Mouse (Mus musculus) brain, adult 2 months (tissue): Measurements from ENCODE around the gene Sp7.

Experiments used
- DNase-seq: peaks from one replicate; pipeline ENCODE4 v3.0.0; 2011; ENCODE audit warnings: low read depth, low spot score

The Sp7 gene

GRCm38 (mm10) chr15:102346444-102346843 is 20.5 kb downstream of the Sp7 start:
- no peak for DNase-seq

GRCm38 (mm10) chr15:102344490-102344889 is 22.5 kb downstream of the Sp7 start:
- DNase-seq, result no peak

GRCm38 (mm10) chr15:102341580-102341979 is 25.4 kb downstream of the Sp7 start:
- DNase-seq, result peak; percentile 67

- DNase-seq, result no peak
Measured at GRCm38 (mm10) chr15:102339612-102340011, 27.4 kb downstream of the Sp7 start.

- DNase-seq, result no peak
Measured at GRCm38 (mm10) chr15:102336946-102337345, 30.0 kb downstream of the Sp7 start.

- peak; percentile 27 for DNase-seq
Measured at GRCm38 (mm10) chr15:102335925-102336324, 31.1 kb downstream of the Sp7 start.

GRCm38 (mm10) chr15:102335254-102335653 is 31.7 kb downstream of the Sp7 start:
- DNase-seq, result no peak

GRCm38 (mm10) chr15:102331610-102332015 is 35.4 kb downstream of the Sp7 start, which contains the start of gene Myg1:
TSS of gene Myg1 (plus strand) at chr15:102331709.
- peak; percentile 94 for DNase-seq

GRCm38 (mm10) chr15:102326892-102327291 is 40.1 kb downstream of the Sp7 start:
- no peak for DNase-seq

- peak; percentile 96 for DNase-seq
Measured at GRCm38 (mm10) chr15:102326022-102326576, 40.9 kb downstream of the Sp7 start, which contains the start of gene Pfdn5. TSS of gene Pfdn5 (plus strand) at chr15:102326116.

GRCm38 (mm10) chr15:102324654-102325473 is 42.1 kb downstream of the Sp7 start:
- no peak for DNase-seq

- peak; percentile 84 for DNase-seq
Measured at GRCm38 (mm10) chr15:102316263-102316662, 50.7 kb downstream of the Sp7 start.

GRCm38 (mm10) chr15:102315292-102315691 is 51.7 kb downstream of the Sp7 start:
- DNase-seq, result peak; percentile 55

GRCm38 (mm10) chr15:102311489-102311888 is 55.5 kb downstream of the Sp7 start:
- DNase-seq, result no peak

- peak; percentile 24 for DNase-seq
Measured at GRCm38 (mm10) chr15:102310074-102310845, 56.7 kb downstream of the Sp7 start.

- no peak for DNase-seq
Measured at GRCm38 (mm10) chr15:102308717-102309116, 58.3 kb downstream of the Sp7 start.
